Mouse (Mus musculus): ENCODE results near the gene Slc26a3.
A peak's percentile ranks its signal among the peaks of the same experiment; 100 is the strongest.

Slc26a3 gene

DNA sequence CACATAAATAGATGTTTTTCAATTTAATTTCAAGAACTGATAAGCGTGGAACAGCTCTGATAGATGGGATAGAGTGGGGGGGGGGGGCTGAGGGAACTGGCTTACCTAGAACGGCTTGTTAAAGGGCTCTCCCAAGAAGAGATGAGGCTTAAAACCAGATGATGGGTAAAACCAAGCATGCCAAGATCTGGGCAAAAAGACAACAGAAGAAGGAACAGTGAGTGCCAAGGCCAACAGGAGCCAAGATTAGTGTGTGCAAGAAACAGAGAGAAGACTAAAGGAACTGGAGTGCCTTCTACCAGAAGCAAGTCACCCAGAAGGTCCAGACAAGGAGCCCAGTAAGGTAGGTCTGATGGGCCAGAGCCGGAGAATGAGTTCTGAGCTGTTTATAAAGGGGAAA, at the start of gene Slc26a3:
TSS of gene Slc26a3 (plus strand) at position 301 of the 400 bp plus-strand sequence.
- no peak for DNase-seq (ENCODE audit: low read depth)

DNA sequence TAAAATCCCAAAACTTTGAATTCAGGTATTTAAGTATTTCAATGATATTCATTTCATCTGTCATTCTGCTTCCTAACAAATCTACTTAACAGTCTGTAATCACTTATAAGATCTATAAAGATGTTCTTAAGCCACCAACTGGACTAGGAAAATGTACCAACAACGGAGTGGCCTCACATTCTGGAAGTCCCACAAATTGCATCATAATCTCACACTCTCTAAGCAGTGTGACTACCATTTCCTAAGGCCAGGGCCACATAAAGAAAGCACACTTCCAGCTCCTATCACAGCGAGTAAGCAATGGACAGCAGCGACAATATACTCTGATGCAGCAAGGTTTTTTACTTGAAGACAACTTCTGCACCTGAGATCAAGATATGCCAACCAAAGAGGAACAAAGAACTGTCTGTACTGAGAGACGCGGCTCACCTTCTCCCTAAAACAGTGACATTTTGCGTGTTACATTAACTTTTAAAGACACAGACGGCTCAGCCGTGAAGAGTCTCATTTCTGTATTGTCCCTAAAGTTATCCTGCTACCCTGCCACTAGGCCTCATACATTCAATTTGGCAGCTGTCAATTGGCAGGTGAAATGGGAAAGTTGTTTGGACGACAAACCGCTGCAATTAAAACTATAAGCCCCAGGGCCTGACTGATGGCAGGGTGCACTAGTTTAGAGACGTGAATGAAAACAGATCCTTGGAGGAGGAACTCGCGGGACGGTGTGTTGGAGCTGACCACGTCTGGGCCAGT, 40.3 kb upstream of the Slc26a3 start:
- DNase-seq (ENCODE audit: low read depth), result no peak

DNA sequence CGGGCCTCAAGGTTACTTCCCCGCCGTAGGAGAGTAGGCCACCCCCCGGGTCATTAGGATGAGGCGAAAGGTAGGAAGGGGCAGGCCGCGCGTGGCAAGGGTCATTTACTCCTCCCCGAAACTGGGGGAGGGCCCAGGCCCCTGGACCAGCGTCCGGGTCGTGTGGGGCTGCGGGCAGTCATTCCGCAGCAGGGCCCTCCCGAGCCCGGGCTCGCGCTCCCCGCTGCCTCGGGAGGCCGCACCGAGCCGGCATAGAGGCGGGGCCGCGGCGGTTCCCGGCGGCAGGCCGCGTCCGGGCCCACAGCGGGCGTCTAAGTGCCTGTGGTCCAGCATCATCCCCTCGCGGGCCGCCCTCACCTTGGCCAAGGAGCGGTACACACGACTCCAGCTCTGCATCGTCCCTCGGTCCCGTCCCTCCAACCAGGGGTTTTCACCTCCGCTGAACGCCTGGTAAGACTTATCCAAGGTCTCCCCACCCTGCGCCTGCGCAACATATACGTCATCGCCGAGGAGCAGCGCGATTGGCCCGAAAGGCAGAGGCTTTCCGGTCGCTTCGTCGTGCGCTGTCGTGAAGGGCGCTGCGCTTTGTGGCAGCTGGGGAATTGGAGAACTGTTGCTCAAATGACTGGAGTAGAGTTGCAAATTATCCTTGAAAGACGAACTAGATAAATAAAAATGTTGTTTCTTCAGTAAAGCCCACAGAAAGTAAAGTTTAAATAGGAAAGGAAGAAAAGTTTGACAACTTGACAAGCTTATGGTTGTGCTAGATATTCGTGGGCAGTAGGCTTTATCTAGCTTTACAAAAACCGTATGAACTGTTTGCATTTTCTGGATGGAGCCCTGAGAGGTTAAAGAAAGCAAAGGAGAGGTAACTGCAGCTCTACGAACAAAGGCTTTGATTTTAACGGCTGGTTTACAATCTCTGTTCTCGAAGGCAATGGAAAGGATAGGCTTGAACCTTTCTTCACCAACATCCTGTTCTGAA, 39.4 kb upstream of the Slc26a3 start, which contains the start of gene Dld:
TSS of gene Dld (minus strand) at position 510 of the 985 bp plus-strand sequence.
- peak; percentile 97 for DNase-seq (ENCODE audit: low read depth)

DNA sequence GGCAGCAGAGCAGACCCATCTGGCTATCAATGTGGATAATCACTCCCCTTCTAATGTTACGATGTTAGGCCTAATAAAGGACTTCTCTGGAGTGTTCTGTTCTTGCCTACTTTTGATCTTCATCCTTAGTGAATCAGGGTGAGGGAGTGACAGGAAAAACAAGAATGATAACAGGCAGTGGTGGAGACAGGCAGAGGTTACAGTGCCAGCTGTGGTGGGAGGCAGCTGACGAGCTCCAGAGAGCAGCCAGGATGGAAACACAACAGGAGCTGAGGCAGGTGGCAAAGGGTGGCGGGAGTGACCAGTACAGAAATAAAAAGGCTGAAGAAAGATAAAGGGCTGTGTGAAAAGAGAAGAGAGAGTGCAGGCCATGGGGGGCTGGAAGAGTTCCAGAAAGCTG, 24.2 kb upstream of the Slc26a3 start:
- no peak for DNase-seq (ENCODE audit: low read depth)

DNA sequence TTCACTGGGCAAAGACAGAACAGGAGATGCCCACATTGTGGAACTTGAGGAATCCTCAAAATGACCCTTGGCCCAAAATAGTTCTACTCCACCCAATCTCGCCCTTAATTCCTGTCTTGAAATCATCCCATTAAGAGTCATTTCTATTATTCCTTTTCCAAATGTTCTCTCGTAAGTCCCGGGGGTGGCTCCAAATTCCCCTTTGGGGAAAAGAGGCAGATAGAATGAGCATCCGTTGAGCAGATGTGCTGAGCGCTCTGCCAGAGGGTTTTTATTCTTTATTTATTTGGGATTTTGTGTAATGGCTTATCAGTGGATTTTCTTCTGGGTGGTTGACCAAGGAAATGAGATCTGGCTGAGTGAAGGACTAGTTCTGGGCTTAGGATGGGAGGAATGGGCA, 22.9 kb upstream of the Slc26a3 start:
- DNase-seq (ENCODE audit: low read depth), result no peak

DNA sequence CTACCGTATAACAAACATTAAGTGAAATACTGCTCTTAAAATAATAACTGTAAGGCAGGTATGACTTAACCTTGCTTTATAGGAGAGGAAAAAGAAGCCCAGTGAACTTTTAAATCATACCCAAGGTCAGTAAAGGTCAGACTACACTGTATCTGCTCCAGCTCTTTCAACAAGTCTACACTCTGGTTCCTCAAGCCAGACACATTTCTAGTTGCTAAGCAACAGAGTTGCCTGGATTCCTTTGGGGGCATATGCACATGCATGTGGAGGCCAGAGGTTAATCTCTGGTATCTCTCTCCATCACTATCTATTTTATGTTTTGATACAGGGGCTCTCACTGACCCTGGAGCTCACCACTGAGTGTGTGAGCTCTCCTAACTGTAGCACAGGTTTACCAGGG, 21.6 kb upstream of the Slc26a3 start:
- no peak for DNase-seq (ENCODE audit: low read depth)

DNA sequence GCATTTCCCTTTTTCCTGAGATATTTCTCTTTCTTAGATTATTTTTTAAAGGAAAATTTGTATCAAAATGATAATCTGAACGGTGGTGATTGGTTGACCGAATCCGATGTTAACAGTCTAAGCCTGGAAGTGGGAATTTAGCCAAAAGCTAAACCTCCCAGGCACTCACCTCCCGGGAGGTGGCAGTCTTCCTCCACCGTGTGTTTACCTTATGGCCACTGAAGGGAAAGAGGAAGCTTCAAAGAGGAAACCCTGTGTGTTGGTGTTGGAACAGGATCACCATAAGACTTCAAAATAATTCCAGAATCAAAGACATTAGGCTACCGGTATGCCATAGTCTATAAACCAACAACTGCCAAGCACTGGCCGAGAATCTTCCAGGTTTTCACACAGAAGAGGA, 21.0 kb upstream of the Slc26a3 start:
- DNase-seq (ENCODE audit: low read depth), result no peak

DNA sequence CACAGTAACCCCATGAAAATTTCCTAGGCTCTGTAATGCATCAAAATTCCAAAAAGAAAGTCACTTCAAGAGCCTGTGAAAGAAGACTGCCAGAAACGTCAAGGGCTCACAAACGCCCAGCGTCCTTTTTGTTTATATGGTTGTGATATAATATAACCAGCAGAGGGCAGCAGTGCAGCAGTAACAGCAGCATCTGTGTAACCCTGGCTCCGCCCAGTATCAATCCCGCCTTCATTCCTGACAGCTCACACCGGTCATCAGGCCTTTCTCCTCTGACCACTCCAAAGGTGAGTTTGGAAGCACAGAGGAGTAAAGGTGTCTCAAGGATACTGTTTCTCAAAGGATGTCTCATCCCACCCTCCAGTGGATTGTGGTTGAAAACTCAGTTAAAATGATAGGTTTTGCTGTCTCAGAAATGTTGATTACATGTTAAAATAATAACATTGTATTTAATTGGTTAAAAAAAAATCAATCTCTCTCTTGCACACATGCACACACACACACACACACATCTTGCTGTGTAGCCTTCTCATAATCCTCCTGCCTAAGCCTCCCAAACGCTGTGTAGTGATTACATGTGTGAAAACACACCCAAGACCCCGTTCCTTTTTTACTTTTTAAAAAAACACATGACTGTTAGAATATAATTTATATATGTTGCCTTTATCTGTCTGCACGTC, 15.9 kb upstream of the Slc26a3 start:
- peak; percentile 80 for DNase-seq (ENCODE audit: low read depth)

DNA sequence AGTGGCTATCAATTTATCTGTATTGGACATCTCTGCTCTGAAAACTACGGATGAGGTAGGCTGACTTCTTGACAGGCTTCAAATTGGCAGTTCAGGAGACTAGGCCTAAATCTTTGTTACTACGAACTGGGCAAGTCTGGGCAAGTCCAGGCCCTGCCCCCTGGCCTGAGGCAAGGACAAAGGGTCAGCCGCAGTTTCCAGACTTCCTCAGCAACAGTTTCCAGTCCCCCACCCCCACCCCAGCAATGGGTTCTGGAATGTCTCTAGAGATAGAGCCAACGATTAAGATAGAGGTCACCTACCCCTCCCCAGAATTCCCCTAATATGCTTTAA, 15.4 kb upstream of the Slc26a3 start:
- no peak for DNase-seq (ENCODE audit: low read depth)

DNA sequence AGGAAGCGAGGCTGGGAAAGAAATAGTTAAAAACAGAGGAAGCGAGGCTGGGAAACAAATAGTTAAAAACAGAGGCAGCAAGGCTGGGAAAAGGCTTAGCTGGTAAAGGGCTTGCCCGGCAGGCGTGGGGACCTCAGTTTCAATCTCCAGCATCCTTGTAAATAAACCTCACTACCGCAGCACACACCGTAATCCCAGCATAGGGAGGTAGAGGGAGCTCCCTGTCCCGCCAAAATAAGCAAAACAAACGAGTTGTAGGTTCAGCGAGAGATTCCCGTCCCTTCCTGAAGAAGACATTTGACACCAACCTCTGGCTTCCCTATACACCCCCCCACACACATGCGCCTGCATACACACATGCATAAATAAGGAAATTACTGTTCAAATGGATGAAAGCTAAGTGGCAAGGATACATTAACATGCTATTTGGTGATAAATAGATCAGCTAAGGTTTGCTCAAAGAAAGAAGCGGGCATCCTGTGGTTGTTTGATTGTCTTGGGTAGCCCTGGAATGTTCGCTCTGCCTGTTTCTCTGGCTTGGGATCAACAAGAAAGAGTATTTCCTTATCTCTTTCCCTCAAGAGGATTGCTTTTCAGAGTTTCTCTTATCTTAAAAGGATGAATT, 14.2 kb upstream of the Slc26a3 start:
- DNase-seq (ENCODE audit: low read depth), result no peak

DNA sequence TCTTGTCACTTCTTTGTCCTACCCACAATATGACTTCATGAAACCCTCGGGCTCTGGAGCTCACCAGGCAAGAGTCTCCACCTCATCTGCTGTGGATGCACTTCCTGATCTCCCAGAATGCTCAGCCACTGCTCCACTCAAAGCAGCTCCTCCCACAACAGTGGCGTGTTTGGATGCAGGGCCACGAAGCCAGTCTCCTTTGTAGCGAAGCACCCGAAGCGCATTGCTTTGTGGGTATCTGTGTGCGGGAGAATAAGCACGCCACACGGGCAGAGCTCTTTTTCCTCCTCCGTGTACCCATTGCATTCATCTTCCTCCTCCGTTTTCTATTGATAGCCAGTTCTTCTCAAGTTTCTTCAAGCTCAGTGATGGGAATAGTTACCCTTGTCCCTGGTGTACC, 13.4 kb upstream of the Slc26a3 start:
- DNase-seq (ENCODE audit: low read depth), result no peak

DNA sequence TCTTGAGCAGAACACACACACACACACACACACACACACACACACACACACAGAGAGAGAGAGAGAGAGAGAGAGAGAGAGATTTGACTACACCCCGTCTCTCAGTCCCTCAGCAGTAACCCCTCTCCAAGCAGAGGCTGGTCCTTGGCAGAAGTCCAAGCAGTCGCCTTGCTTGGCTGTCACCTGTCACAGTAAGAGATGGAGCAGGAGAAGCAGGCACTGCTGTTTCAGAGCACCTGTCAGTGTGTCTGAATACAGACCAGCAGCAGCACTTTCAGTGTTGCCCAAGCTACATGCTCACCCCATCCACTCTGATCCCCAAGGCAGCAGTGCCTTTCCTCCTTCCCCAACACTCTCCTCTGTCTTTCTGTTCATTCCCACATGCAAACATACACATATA, 9.8 kb upstream of the Slc26a3 start:
- DNase-seq (ENCODE audit: low read depth), result no peak

DNA sequence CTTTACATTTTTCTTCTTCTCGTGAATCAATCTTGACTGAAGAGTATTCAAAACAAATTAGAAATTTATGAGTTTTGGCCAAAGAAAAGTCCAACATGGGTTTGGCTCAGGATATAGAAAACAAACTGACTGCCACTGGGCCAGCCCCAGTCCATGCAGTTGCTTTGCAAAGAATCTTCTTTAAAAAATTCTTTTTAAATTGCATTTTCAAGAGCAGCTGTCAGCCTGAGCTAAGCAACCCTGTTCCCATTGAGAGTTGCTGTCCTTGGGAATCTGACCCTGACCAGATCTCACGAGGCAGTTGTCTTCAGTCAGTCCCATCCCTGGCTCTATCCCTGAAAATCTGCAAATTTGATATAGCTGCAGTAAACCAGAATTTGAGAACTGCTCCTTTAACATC, 8.2 kb upstream of the Slc26a3 start:
- DNase-seq (ENCODE audit: low read depth), result no peak

DNA sequence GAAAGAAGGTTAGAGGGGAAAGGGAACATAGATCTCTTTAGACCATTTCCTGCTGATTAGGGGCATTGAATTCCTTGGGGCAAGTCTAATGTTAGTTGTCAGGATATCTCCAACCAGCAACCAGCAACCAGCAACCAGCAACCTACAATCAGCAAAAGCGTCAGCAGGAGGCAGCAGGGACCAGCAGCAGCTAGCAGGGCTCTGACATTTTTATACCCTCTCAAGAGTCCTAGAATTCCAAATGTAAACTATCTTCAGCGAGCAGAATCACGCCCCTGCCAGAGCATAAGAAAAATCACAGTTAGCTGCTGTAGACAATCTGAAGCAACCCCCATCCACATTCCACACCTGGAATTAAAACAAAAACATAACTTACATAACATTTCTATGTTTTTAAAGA, 3.4 kb upstream of the Slc26a3 start:
- no peak for DNase-seq (ENCODE audit: low read depth)

DNA sequence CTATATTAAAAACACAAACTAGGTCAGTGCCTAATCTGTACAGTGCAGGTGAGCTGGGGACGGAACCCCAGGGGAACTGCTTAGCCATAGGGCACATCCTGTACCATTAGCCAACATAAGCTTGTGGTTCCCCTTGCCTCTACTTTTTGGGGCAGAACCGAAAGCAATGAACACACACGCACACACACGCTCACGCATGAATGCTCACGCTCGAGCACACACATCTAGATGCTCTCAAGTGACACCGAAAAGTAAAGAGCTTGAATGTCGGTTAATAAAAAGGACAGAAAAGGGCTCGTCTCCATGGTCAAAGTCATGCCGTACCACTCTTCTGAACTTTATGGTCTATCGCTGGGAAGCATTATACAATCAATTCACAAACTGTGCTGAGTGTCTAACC, 1.0 kb downstream of the Slc26a3 start:
- DNase-seq (ENCODE audit: low read depth), result no peak

DNA sequence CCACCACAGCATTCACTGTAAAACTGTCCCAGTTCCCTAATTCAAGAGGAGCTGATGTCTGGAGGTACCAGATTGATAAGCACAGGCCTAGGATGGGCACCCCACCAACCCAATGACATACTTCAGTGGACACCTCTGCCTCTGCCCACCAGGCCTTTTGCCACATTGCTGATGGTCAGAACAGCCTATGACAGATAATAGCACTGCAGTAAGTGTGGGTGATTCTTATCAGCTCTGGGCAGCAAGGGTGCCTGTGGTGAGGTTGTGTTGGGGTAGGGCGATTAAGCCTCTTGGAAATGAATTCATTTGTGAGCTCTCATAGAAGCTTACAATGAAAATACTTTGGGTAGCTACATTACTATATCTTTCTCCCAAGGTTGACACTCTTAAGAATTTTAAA, 5.2 kb downstream of the Slc26a3 start:
- DNase-seq (ENCODE audit: low read depth), result no peak

DNA sequence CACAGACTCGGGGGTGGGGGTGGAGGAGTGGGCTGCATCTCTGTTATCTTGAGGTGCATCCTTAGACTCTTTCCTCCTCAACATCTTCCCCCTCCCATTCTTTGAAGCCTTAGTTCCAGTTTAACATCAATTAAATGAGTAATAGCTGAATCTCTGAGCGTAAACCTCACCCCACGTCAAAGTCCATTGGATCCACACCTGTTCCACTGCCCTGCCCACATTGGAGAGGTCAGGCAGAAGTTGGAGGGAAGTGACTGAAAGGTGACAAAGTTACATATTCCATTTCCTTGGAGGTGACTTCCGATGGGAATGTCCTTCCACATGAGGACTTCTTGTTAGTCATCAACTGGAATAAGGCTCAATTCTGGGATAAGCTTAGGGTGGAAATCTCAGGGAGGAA, 7.0 kb downstream of the Slc26a3 start:
- no peak for DNase-seq (ENCODE audit: low read depth)

DNA sequence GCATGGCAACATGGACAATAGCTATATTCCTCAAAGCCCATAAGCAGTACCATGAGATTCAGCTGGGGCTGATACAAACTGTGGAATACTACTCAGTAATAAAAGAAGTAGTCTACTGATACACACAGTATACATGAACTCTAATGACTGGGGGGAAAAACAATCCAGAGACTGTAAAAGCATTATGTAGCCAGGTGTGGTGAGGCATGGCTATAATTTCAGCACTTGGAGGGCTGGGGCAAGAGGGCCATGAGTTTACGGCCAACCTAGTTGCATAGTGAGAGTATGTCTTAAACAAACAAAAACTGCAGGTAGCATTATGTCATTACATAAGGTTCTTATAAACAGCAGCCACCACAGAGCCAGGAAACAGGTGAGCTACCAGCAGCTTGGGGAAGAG, 10.2 kb downstream of the Slc26a3 start:
- no peak for DNase-seq (ENCODE audit: low read depth)

DNA sequence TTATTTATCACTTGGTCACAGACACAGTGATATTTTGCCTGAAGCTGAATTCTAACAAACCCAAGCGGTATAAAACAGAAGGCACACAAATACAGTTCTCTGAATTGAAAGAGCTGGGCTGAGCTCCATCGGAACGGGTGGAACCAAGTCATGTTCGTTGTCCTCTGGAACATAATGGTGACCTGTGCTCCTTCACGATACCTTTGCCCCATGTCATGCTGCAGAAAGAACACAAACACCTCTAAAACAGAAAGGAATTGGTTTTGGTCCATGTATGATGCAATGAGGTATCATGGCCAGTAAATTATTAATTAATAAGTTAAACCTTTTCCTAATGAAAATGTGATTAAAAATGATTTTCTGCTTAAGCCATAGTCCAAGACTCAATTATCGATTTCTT, 11.3 kb downstream of the Slc26a3 start:
- DNase-seq (ENCODE audit: low read depth), result no peak

DNA sequence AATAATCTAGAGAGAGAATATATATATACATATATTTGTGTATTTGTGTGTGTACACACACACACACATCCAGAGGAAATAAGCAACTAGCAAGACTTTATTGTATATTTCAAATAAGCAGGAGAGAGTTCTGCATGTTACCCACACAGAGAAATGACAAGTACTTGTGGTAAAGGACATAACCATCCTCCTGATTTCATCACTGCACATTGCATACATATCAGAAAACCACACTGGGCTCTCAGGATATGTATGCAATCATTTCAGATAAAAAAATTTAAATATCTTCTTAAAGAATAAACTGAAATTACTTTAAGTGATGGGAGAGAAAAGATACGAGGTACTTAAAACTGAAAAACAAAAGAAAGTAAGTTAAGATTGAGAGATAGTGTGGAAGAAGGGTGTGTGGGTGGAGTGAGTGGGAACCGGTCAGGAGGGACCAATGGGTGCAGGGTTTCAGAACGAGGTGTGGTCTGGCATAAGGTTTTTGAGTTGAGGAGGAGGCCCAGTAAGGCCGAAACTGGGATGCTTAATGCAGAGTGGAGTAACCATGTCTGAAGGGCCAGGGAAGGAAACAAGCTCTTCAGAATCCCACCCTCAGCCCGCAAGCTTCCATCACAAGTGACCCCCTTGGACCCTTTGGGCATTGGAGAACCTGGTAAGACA, 14.0 kb downstream of the Slc26a3 start:
- no peak for DNase-seq (ENCODE audit: low read depth)

DNA sequence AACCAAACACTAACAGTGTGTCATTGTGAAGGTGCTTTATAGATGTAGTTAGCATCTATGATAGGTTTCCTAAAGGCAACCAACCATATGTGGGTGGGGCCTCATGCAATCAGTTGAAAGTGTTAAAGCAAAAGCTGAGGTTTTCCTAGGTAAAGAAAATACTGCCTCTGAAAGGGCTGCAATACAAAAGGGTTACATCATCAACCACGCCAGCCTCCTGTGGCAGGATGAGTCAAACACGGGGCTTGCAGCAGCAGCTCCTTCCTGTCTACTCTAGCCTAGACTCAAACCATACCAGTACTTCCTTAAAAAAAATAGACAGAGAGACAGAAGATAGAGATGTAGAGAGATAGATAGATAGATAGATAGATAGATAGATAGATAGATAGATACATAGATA, 25.3 kb downstream of the Slc26a3 start:
- peak; percentile 8 for DNase-seq (ENCODE audit: low read depth)
